Mouse (Mus musculus): ENCODE data around the gene Trpc3.
"Not testable (repeated sequence)": the region's sequence is repeated elsewhere in the genome, so short reads cannot be mapped to it uniquely, and the experiment has no call there.

The Trpc3 gene

DNA sequence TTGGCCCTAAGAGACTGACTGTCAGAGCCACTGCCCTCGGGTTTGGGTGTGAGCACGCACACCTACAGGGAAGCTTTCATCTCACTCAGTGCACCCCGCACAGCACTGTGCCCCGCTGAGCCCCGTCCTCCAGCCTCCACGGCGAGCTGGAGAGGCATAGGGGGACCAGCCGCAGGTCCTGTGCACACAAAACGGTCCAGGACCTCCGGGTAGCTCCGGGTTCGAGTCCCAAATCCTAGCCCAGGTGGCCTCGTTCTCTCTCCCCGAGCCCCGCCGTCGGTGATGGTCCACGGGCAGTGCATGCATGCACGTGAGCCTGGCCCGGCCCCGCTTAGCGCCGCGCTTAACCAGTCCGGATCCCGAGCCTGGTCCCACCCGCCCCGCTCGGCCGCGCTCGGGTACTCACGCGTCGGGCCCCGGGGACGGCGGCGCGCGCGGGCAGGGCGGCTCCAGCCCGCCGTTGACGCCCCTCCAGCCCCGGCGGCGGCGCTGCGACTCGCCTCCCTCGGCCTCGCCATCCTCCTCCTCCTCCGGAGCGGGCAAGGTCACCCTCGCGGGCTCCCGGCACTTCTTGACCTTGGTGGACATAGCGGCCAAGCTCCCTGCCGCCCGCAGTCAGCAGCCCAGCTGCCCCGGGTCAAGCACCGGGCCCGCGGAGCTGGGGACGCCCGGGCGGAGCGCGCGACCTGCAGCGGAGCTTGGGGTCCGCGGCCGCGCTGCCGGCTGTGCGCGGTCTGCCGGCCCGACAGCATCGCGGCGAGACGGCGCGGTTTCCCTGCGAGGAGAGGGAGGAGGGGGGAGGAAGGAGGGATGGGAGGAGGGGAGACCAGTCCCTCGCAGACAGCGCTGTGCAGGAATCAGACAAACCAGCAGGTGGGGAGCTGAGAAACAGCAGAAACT is at the start of gene Trpc3:
Trpc3 (minus strand) TSS at position 776 of the 900 bp plus-strand sequence.
- DNase-seq (ENCODE audit: low read depth): peak; percentile 7

DNA sequence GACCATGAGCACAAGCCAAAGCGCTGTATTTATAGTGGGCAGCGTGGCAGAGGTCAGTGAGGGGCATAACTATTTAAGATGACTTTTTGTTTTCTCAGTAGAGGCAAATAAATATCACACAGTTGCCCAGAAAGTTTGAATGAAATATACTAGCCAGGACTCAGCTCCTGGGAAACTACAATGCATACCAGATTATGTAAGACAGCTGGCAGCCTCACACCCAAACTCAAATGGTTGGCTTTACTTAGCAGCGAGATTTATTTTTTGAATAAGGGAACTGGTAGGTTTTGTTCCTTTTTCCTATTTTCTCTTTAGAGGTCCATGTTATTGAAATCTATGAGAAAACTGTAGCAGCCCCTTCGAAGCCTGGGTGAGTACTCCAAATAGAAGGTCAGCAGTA is 48.1 kb upstream of the Trpc3 start:
- no peak for DNase-seq (ENCODE audit: low read depth)

DNA sequence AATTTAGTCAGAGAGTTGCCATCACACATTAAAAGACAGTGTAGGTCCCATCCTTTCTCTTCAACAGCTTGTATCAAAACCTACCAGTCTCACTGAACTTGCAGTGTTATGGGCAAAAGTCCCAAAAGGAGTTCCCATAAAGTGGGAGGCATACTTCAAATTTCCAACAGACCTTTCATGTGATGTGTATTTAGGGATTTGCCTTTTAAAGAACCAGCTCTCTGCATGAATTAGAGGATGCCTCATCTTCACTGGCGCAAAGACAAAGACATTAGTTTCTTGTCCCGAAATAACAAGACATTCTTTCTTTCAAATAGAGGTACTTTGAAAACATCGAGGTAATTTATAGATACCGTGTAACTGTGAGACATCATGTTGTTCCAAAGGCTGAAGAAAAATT is 43.1 kb upstream of the Trpc3 start:
- DNase-seq (ENCODE audit: low read depth): no peak

DNA sequence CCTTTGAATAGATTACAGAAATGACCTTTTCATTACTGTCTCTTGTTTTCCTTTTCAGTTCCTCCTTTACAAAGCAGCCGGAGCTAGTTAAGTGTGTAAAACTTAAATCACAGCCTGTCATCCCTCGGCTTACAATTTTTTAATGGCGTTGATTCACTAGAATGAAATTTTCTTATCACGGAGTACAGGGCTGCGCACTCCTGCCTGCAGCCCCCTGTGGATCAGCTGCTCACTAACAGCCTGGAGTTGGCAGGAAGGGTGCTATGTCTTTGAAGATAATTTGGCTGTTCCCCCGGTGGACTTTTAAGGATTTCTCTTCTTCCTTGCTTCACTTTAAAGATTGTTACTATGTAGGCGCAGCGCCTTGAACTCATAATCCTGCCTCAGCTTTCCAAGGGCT is 36.6 kb upstream of the Trpc3 start:
- no peak for DNase-seq (ENCODE audit: low read depth)

DNA sequence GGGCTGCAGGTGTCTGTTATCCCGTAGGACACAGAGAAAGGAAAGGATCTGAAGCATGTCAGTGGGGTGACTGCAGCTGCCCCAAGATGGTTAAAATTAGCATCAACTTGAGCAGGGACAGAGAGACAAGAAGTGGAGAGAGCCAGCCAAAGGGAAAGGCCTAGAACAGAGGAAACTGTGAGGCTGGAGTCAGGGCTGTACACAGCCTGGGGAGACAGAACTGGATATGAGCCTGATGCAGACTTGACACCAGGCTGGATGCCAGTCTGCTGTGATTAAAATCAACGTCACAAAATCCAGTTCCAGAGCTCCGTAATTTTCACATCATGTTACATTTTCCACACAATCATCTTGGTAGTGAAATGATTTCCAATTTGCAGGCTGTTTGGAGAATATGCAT is 31.9 kb upstream of the Trpc3 start:
- no peak for DNase-seq (ENCODE audit: low read depth)

DNA sequence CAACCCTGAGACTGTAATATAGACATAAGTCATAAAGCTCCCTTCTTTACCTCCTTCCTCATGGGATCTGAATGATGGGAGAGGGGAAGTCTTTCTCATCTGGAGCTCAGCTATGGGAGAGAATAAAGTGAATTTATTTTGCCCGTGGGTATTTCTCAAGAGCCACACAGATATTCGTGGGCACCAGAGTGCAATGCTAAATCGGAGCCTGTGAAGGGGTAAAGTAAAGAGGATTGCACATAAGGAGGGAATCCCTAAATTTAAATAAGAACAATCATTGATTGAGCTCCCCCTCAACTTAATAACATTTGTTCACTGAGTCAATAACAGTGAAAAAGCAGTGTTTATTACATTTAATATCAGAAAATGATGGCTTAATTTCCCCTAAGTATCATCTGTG is 19.6 kb upstream of the Trpc3 start:
- DNase-seq (ENCODE audit: low read depth): no peak

DNA sequence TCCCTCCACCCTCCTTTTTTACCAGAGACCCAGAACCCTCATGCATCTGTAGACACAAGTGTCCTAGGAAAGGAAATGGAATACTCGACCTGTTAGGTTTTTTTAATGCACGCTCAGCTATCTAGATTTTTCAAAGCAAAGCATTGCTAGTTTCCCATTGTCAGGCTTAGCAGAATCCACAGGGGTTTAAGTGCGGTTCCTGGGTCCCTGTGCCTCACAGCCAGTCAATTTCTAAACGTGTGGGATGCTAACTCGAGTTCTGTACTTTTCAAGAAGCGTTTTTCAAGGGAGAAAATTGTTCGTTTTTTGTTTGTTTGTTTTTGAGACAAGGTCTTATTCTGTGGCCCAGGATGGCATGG is 304 bp upstream of the Trpc3 start:
- DNase-seq (ENCODE audit: low read depth): no peak

DNA sequence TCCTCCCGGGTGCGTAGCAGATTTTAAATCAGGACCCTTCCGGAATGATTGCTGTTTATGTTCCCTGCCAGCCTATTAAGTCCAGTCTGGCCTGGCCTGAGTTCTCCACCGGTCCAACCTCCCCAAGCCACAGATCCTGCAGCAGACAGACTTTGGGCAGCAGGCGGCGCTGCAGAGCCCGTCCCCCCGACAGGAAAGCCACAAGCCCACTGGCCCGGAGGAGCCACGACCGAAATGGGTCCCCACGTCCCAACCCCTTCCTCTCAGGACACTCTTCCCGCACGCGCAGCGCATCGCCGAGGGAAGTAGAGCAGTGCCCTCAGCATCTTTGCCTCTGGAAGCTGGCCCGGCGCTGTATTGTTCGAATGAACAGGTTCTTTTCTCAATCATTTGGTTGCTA is 1.1 kb downstream of the Trpc3 start:
- peak; percentile 38 for DNase-seq (ENCODE audit: low read depth)

DNA sequence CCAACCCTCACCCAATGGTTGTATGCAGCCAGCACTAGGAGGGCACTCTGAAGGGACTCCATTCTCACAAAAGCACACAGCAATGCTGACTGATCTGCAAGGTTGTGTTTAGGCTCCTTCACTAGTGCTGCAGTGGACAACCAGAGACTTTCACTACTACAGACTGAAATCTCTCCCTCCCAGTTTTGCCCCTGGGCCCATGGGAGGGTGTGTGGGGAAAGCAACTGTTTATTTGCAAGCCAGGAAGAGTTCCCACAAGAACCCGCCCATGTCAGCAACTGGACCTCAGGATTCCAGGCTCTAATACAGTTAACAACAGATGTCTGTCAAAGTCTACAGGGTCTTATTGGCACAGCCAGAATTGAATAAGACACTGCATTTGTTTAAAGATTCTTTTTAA is 14.1 kb downstream of the Trpc3 start:
- no peak for DNase-seq (ENCODE audit: low read depth)

DNA sequence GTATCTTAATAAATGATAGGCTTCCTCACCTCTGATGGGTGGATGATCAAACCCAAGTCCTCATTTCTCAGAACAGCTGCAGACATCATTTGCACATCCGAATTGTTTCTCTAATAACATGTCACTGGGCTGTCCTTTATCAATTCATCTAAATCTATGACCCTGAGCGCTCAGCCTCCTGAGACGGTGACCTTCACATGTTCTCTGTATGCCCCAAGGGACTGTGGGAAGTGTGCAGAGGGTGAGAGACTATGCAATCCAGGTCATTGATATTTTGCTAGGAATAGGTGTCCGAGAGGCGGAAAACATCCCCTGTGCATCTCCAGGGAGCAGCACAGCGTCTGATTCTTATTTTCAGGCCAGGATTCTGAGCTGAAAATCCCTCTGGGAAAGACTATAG is 22.2 kb downstream of the Trpc3 start:
- no peak for DNase-seq (ENCODE audit: low read depth)

DNA sequence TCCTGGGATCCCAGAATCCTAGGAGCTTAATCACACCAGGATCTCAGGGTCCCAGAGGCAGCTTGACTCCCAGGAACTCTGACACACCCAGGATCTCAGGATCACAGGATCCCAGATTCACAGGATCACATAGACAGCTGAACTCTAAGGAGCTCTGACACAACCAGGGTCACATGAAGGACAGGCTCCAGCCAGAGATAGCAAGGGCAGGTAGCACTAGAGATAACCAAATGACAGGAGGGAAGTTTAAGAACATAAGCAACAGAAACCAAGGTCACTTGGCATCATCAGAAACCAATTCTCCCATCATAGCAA is 44.8 kb downstream of the Trpc3 start:
- DNase-seq (ENCODE audit: low read depth): not testable (repeated sequence)

DNA sequence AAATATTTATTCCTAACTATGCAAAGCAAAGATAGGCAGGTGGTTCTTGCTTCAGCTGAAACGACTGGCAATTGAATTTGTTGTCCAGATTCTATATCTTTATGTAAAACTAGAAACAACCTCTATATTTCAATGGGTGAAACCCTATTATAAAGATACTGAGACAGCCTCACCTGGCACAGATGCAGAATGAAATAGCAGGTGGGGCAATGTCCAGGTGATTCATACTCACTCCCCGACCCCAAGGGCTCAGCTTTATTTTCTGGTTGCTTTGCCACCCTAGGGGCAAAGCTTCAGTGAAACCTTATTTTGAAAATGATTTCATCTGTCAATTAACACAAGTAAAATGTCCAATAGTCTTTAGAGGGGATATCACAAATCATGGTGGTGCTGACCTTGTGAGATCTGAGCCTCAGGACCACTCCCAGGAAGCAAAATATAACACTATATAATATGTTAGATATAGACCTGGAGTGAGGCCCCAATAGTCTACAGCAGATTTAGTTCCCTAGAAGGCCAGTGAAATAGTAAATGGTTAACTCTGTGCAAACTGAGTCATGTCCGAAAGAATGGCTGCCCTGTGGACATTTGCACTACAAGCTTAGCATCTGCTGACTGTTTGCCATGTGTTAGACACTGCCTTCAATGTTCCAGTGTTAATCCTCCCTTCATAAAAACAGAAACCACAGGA is 45.3 kb downstream of the Trpc3 start:
- DNase-seq (ENCODE audit: low read depth): no peak

DNA sequence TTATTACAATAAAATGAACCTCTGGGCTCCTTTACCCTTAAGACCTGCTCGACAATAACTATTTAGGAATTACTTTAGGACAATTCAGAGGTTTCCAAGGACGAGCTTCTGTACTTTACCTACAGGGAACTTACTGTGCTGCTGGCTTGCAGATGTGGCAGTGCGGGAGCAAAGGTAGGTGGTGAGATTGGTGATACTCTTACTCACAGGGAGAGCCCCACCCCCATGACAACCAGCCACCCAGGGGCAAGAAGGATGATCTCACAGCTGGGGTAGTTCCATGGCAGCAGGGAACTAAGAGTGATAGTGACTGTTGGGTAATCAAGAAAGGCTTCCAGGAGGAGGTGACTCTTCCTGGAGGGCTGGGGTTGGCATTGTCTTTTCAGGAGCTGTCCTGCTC is 46.6 kb downstream of the Trpc3 start:
- DNase-seq (ENCODE audit: low read depth): no peak

DNA sequence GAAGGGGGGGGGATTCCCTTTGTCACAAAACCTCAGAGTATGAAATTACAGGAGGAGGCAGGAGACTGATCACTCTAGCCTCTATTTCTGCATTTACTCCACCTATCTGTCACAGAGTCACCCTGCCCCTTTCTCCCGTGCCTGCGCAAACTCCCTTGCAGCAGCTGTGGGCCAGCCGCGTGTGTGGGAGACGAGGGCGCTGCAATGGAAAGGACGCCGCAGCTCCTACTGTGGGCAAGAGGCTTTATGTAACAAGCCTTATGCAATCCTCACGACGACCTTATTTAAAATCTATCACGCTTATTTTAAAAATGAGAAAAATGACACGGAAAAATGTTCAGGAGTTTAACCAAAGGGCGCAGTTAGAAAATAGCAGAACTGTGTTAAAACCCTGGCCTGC is 47.2 kb downstream of the Trpc3 start:
- DNase-seq (ENCODE audit: low read depth): no peak

DNA sequence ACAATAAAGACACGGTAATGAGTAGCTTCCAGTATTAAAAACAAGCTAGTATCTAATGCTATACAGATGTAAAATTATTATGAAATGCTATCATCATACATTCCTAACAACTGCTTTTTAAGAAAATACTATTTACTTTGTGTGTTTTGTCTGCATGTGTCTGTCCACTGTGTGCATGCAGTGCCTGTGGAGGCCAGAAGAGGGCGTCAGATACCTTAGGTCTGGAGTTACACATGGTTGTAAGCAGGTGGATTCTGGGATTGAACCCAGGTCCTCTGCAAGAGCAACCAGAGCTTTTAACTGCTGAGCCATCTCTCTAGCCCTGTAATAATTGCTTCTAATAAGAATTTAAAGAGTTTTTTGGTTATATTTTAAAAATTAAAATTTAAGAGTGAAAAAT is 49.2 kb downstream of the Trpc3 start:
- peak; percentile 6 for DNase-seq (ENCODE audit: low read depth)

DNA sequence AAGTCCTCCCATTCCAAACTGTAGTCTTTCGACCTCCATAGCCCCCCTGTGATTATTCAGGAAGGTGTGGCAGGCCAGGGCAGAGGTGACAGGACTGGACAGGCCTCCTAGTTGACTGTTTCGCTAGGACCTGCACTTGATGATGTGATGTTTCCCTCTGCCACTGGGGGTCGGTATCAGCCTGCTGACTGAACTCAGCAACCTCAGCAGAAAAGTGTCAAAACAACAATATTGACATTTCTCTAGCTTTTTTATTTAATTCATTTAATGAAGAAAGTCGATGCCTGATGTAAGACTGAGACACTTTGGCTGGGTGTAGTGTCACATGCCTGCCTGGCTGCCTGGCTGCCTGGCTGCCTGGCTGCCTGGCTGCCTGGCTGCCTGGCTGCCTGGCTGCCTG is 54.5 kb downstream of the Trpc3 start:
- DNase-seq (ENCODE audit: low read depth): peak; percentile 13

DNA sequence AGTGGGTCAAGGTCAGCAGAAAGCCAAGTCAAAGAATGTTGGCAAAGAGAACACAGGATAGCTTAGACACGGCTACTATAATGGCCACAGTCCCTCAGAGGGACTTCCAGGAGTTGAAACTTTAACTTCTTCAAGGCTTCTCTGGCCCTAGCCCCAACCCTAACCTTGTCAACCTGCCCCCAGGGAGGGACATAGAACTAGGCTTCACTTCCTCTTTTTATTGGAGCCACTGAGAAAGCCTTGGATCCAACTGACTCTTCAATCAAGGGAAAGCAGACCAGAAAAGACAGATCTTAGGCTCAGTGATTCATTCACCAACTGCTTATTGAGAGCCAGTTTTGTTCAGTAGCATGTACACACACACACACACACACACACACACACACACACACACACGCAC is 63.2 kb downstream of the Trpc3 start:
- no peak for DNase-seq (ENCODE audit: low read depth)

DNA sequence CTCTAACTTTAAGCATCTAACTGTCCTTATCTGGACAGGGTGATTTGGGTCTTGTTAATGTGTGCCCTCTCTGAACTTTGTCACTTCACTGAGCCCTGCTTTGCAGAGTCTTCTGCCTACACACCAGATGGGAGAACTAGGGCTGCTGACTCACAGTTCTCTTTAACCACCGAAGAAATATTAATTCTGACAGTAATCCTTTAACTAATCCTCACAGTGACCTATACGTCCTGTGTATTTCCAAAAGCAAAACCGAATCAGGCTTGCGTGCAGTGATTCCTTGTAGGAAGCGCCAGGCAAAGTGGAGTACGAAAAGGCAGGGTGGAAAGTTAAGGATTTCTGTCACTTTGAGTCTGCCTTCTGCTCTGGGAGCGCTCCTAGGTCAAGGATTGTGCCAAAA is 71.8 kb downstream of the Trpc3 start:
- no peak for DNase-seq (ENCODE audit: low read depth)

DNA sequence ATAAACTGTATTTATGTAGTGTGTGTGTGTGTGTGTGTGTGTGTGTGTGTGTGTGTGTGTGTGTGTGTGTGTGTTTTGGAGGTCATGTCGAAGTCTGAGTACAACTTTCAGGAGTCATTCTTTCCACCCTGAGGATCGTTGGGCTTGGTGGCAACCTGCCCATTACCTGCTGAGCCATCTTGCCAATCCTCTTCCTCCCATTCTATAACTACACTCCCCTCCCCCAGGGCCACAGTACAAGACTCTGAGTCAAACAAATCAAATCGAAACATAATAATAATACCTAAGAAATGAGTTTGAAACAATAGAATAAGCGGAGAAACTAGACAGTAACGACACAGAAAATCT is 76.1 kb downstream of the Trpc3 start:
- DNase-seq (ENCODE audit: low read depth): peak; percentile 16

DNA sequence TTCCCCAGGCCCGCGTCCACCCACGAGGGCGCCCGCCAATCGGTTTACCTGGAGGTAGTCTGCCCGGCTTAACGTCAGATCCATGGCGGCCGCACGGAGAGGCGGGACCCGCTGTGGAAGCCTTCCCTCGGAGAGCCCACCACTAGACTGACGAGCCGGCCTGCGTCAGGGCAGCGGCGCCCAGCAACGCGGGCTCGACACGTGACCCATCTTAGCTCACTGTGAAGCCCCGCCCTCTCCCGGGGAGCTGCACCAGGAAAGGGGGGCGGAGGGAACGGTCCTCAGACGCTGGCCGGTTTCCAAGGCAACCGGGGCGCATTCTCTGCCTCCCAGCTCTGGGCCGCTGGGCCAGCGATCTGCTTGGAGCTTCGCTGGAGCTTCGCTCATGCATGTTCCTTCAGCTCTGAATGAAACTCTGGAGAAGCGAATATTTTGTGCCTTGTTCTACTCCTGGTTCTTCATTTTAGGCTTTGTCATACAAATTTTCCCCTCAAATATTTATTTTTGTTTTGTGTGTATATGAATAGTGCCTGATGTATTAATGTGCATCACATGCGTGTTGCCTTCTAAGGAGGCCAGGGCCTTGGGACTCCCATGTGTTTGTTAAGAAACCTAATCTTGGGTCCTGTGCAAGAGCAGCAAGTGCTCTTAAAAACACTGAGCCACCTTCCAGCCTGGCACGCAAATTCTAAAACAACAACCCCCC is 76.6 kb downstream of the Trpc3 start, which contains the start of gene Bbs7:
Bbs7 (minus strand) TSS at position 276 of the 706 bp plus-strand sequence.
- DNase-seq (ENCODE audit: low read depth): peak; percentile 89

DNA sequence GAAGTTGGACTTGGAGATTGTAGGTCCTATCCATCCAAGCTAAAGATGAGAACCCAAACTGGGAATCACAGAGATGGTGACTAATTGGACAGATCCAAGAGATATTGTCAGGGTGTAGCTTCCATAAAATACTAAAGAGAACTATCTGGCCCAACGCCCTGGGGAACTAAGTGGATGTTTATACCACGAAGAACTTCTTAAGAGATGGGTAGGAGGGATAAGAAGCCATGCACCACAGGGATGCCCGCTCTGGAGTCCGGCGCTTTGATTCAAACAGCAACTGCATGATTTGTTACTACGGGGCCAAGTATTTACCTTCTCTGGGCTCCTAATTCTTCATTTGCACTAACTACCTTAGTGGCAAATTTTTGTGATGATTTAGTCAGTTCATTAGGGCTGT is 77.3 kb downstream of the Trpc3 start:
- DNase-seq (ENCODE audit: low read depth): no peak

DNA sequence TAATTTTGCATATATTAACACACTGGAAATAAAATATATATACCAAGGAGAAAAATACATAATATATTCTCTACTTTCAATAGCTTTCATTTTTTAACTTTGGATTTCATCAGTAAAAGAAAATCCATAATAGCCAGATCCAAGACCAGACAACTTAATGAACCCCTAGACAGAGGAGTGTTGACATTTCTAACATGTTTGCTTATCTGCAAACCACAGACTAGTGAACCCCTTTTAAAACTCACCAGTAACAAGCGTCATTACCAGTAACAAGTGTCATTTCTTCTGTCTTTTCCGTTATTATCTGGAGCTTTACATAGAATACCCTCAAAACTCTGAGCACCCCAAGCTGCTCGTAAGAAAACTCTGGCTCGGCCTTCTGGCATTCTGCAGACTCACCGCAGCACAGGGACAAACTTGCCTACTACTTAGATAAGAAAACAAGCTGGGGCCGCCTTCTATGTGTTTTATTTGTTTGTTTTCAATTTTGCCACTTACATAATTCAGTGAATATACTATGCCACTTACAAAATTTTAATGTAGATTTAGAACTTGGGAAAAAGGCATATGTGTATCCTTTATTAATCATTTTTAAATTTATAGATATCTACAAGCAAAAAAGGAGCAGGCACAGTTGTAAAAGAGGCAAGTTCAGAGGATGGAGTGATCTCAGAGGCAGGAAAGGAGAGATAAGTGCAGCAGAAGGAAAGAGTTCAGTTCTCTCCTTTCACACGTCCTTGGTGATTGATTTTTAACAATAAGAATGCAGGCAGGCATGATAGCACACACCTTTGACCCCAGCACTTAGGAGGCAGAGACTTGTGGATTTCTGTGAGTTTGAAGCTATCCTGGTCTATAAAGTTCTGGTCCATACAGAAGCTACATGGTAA is 83.8 kb downstream of the Trpc3 start:
- DNase-seq (ENCODE audit: low read depth): no peak

Measured in induced T-regulatory cell, adult 2 months (primary cell).